Mouse (Mus musculus) ES-Bruce4 (cell line): ENCODE measurements around the gene Pdzk1ip1.

Experiments used
- CTCF ChIP-seq: IDR thresholded peaks from one replicate; pipeline ENCODE4 v1.8.1; 2011; ENCODE audit warnings: low read depth, low read length
- POLR2A ChIP-seq: IDR thresholded peaks from one replicate; pipeline ENCODE4 v1.8.1; 2011; ENCODE audit warnings: low read length; ENCODE audit not compliant: insufficient read depth

GRCm38 (mm10) chr4:115121162-115121561 lies 32.7 kb downstream of the Pdzk1ip1 start:
- TF ChIP-seq CTCF = no peak
- no peak for TF ChIP-seq POLR2A
